ENCODE assay signal across 17 mouse cellular contexts in genomic region chr2:154986609-154987008, GRCm38 (mm10). TPM values are rescaled to one million over a fixed set of nuclear protein-coding genes. Genes with fewer than 3 reads are reported as not detected.
A peak's percentile ranks its signal among the peaks of the same experiment; 100 is the strongest.
DNase-seq lines count a peak whose midpoint lies in the region; ATAC-seq and TF ChIP-seq lines count a peak whose summit lies in the region.
"Had no signal": no experiment of that assay in that cellular context is flagged by ENCODE, and none has a peak within 500 bp of the region (broad histone marks: within the 10 kb centered on the region; RNA-seq: fewer than 3 reads in every experiment).

No protein-coding gene starts in this region.

- TF ChIP-seq POLR2A in testis, adult 2 months (IDR thresholded peaks at IDR 0.05; ENCODE audit: control insufficient read depth, low read depth, low read length), result no peak
- no peak for TF ChIP-seq POLR2A in small intestine, adult 2 months (IDR thresholded peaks at IDR 0.05; ENCODE audit: low read depth, low read length)

- DNase-seq in kidney, postnatal 0 days (ENCODE audit: low spot score), result no peak
- DNase-seq in kidney, postnatal 10 days, result no peak
- DNase-seq in testis, postnatal 14 days (ENCODE audit: low spot score), result no peak
- DNase-seq: adrenal gland, postnatal 10 days; cerebellum, adult 8-10 months; heart, adult 18-20 months; kidney, adult 8-10 months; lung, postnatal 14 days; retina, postnatal 1 day had no signal

- H3K9ac ChIP-seq in kidney, postnatal 0 days (ENCODE audit: low read depth, low read length), result no peak overlapping the region
- H3K9ac ChIP-seq in hindbrain, embryonic 13.5 days, result no peak overlapping the region
- H3K9ac ChIP-seq: forebrain, embryonic 12.5 days; hindbrain, embryonic 14.5 days had no signal

- peak; percentile 47 for TF ChIP-seq CTCF in kidney, postnatal 0 days (IDR thresholded peaks at IDR 0.05; ENCODE audit: low read depth)
- 0 out of 2 replicates have a peak, but pooled peaks have one; percentile 8 for TF ChIP-seq CTCF in testis, adult 2 months (IDR thresholded peaks at IDR 0.05; ENCODE audit: control insufficient read depth, insufficient read depth, insufficient replicate concordance, low read depth, low read length)
- peak; percentile 59 for TF ChIP-seq CTCF in E14TG2a.4 (conservative IDR thresholded peaks at IDR 0.05; ENCODE audit: low read length)
- TF ChIP-seq CTCF in small intestine, adult 2 months (IDR thresholded peaks at IDR 0.05; ENCODE audit: extremely low read depth, insufficient read length, insufficient replicate concordance, low read depth, low read length), result peak; percentile 36; the same call in 1 of the 2 replicates

- H3K36me3 ChIP-seq in kidney, postnatal 0 days (ENCODE audit: insufficient read depth, low read length), result no peaks in the 10 kb centered on the region
- H3K36me3 ChIP-seq in testis, adult 2 months (ENCODE audit: control insufficient read depth, insufficient read depth, low read length), result no peaks in the 10 kb centered on the region
- no peaks in the 10 kb centered on the region for H3K36me3 ChIP-seq in E14TG2a.4 (ENCODE audit: insufficient read depth, low read length)
- H3K36me3 ChIP-seq in small intestine, adult 2 months (ENCODE audit: control insufficient read depth, insufficient read depth, low read length), result no peaks in the 10 kb centered on the region
- H3K36me3 ChIP-seq in hindbrain, embryonic 13.5 days, result no peaks in the 10 kb centered on the region
- H3K36me3 ChIP-seq: forebrain, embryonic 12.5 days had no signal

- 79% methylated on average over 1 of the region's 1 CpGs for WGBS in kidney, postnatal 0 days
- 67% methylated on average over 1 of the region's 1 CpGs for WGBS in small intestine, adult 2 months
- WGBS in hindbrain, embryonic 13.5 days, result 80% methylated on average over 1 of the region's 1 CpGs

- H3K9me3 ChIP-seq in kidney, postnatal 0 days (replicated peaks; ENCODE audit: low read length), result no peaks in the 10 kb centered on the region
- peaks cover 31% of the 10 kb centered on the region for H3K9me3 ChIP-seq in E14TG2a.4 (ENCODE audit: low read length)
- no peaks in the 10 kb centered on the region for H3K9me3 ChIP-seq in hindbrain, embryonic 13.5 days
- H3K9me3 ChIP-seq: forebrain, embryonic 12.5 days had no signal

- ATAC-seq in kidney, postnatal 0 days (replicated peaks; ENCODE audit: low FRiP score, low read depth), result no peak
- no peak for ATAC-seq in hindbrain, embryonic 13.5 days (ENCODE audit: low FRiP score)

- no peaks in the 10 kb centered on the region for H3K27me3 ChIP-seq in kidney, postnatal 0 days (ENCODE audit: insufficient read depth, low read length)
- no peaks in the 10 kb centered on the region for H3K27me3 ChIP-seq in testis, adult 2 months (ENCODE audit: control insufficient read depth, insufficient read depth, low read length)
- no peaks in the 10 kb centered on the region for H3K27me3 ChIP-seq in E14TG2a.4 (ENCODE audit: insufficient read depth, low read length)
- H3K27me3 ChIP-seq in small intestine, adult 2 months (ENCODE audit: control insufficient read depth, insufficient read depth, low read length), result no peaks in the 10 kb centered on the region
- H3K27me3 ChIP-seq in hindbrain, embryonic 13.5 days, result no peaks in the 10 kb centered on the region
- H3K27me3 ChIP-seq: forebrain, embryonic 12.5 days had no signal

- no peak overlapping the region for H3K4me3 ChIP-seq in kidney, postnatal 0 days (replicated peaks; ENCODE audit: low read depth, low read length)
- no peak overlapping the region for H3K4me3 ChIP-seq in testis, adult 2 months (ENCODE audit: control insufficient read depth, low read depth, low read length)
- no peak overlapping the region for H3K4me3 ChIP-seq in E14TG2a.4 (replicated peaks; ENCODE audit: low read length)
- no peak overlapping the region for H3K4me3 ChIP-seq in small intestine, adult 2 months (ENCODE audit: low read depth, low read length)
- H3K4me3 ChIP-seq in hindbrain, embryonic 13.5 days, result no peak overlapping the region
- H3K4me3 ChIP-seq: forebrain, embryonic 12.5 days; myocyte had no signal

- no peaks in the 10 kb centered on the region for H3K4me1 ChIP-seq in kidney, postnatal 0 days (replicated peaks; ENCODE audit: insufficient read depth, low read length)
- no peaks in the 10 kb centered on the region for H3K4me1 ChIP-seq in testis, adult 2 months (ENCODE audit: control insufficient read depth, insufficient read depth, low read length)
- no peaks in the 10 kb centered on the region for H3K4me1 ChIP-seq in E14TG2a.4 (replicated peaks; ENCODE audit: low read depth, low read length)
- H3K4me1 ChIP-seq in small intestine, adult 2 months (ENCODE audit: control insufficient read depth, insufficient read depth, insufficient read length, low read length), result no peaks in the 10 kb centered on the region
- no peaks in the 10 kb centered on the region for H3K4me1 ChIP-seq in hindbrain, embryonic 13.5 days (replicated peaks)
- H3K4me1 ChIP-seq: forebrain, embryonic 12.5 days had no signal

- no peak overlapping the region for H3K4me2 ChIP-seq in kidney, postnatal 0 days (ENCODE audit: low read length)
- H3K4me2 ChIP-seq in hindbrain, embryonic 13.5 days, result no peak overlapping the region
- H3K4me2 ChIP-seq: forebrain, embryonic 12.5 days; hindbrain, embryonic 14.5 days; midbrain, embryonic 11.5 days had no signal

- no peak overlapping the region for H3K27ac ChIP-seq in kidney, postnatal 0 days
- H3K27ac ChIP-seq in testis, adult 2 months (ENCODE audit: control insufficient read depth, insufficient read depth, low read depth, low read length), result no peak overlapping the region
- H3K27ac ChIP-seq in small intestine, adult 2 months (ENCODE audit: insufficient read depth, low read depth, low read length), result no peak overlapping the region
- no peak overlapping the region for H3K27ac ChIP-seq in hindbrain, embryonic 13.5 days
- H3K27ac ChIP-seq: forebrain, embryonic 12.5 days; hindbrain, embryonic 14.5 days had no signal

RNA-seq across cellular contexts. Expression of gene Gm14226, which starts 31.5 kb away (rescaled TPM):
- polyA plus RNA-seq in kidney, postnatal 0 days (2015; fragmentation: Nextera tagmentation; extraction: Ambion mirVana), result 0.84 and 0.99 TPM in 2 replicates
- 42.6 and 58.7 TPM in 2 replicates for polyA plus RNA-seq in testis, adult 2 months (2012; rRNA removed)
- not detected in 2 replicates for polyA plus RNA-seq in small intestine, adult 2 months (2012; rRNA removed)
- 0.16 and 0.44 TPM in 2 replicates for polyA plus RNA-seq in hindbrain, embryonic 13.5 days (2015; fragmentation: Nextera tagmentation; extraction: Ambion mirVana)
- polyA plus RNA-seq: hindbrain, embryonic 14.5 days; myocyte had no signal

Comparison
In these comparisons a context has a peak if more than half of its experiments do, and no peak if none do; other contexts are left out.
1. CTCF ChIP-seq: peak in every context shown above with its lines; median percentile 59 in E14TG2a.4; 47 in kidney, postnatal 0 days; 36 in small intestine, adult 2 months; 8 in testis, adult 2 months.
2. RNA of gene Gm14226, which starts 31.5 kb away (polyA plus RNA-seq): 42.6 to 58.7 TPM in testis, adult 2 months; 0.84 to 0.99 TPM in kidney, postnatal 0 days, 0.16 to 0.44 TPM in hindbrain, embryonic 13.5 days and not detected in small intestine, adult 2 months; every median in the first group is over 10 times any median in the second.